Mouse (Mus musculus): ENCODE data around the gene Defb26.

GRCm38 (mm10) chr2:152517981-152518380, 6.5 kb upstream of the Defb26 start, which contains the start of gene Defb28:
- no peak for TF ChIP-seq CTCF (IDR thresholded peaks at IDR 0.05; ENCODE audit: insufficient read depth, low read length)
- no peak for TF ChIP-seq POLR2A (IDR thresholded peaks at IDR 0.05; ENCODE audit: borderline replicate concordance, extremely low read depth, low read depth, low read length)

All from lung, adult 2 months (tissue).